Mouse (Mus musculus): ENCODE results near the gene Psme2. TPM values are rescaled to one million over a fixed set of nuclear protein-coding genes. Genes with fewer than 3 reads are reported as not detected.

The Psme2 gene
- polyA plus RNA-seq (2017; shearing (Covaris generic)) = 1,000 to 10,000 TPM in 1 of 3 experiments, 100 to 1,000 TPM in 2; 828 to 1,360 (median 869) TPM

DNA sequence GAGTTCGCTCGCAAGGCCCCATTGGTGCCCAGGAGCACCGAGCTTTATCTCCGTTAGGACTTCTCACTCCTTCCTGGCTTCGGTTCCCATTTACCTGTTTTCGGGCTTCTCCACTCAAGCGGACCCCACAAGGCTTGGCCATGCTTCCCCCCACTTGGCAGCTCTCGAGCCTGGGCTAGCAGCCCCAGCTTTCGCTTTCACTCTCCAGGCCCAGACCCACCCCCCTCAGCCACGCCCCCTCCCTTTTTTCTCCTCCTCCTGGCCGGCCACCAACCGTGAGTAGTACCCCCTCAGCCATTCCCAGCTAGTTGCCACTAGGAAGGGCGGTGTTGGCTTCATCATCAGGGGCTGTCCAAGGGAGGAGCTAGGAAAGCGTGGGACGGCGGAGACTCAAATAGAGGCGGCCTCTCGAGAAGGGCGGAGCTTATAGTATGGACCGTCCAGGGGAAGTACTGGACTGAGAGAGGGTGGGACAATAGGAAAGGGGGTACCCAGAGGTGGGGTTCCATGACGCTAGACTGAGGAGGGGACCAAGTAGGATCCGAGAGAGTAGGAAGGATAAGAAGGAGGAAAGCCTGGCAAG is at the start of gene Psme2:
TSS of gene Psme2 (minus strand) at position 366 of the 583 bp plus-strand sequence.
- ATAC-seq = peak; percentile 57

DNA sequence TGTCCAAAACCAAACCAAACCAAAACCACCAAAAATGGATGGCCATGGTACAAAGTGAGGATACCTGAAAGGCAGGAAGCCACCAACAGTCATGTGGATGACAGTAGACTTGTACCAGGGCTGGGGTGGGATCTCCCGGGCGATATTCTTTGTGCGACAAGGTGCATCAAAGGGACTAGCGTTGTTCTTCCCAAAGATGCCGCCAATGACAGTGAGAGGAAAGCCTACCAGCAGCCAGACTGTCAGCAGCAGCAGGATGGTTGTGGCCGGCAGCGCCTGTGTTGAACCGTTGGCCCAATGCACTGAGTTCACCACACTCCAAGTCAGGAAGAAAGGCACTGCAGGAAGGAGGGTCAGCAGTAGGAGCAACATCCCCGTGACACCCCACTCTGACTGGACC is 46.9 kb upstream of the Psme2 start, which contains the start of gene Gm49378:
TSS of gene Gm49378 (minus strand) at position 101 of the 400 bp plus-strand sequence.
- ATAC-seq = no peak

DNA sequence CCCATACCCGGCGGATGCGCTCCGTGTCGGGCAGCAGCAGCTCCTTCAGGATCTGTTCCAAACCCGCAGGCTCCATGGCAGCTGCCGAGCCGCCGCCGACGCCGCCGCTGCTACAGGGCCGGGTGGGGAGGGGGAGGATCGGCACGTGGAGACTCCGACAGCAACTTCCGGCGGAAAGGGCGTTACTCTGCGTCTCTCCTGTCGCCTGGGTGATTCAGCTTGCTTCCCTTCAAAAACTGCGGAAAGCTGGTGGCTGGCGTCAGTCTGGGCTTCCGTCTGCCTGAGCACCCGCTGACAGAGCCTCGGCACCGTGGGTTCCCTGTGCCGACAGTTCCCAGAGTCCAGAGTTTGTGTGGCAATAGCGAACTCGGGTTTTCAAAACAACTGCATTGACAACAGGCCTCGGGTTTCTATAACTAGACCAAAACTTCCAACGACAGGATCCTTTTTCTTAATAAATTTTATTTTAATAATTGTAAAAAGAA is 44.7 kb upstream of the Psme2 start, which contains the start of gene Ipo4:
TSS of gene Ipo4 (minus strand) at position 435 of the 485 bp plus-strand sequence.
- peak; percentile 99 for ATAC-seq

DNA sequence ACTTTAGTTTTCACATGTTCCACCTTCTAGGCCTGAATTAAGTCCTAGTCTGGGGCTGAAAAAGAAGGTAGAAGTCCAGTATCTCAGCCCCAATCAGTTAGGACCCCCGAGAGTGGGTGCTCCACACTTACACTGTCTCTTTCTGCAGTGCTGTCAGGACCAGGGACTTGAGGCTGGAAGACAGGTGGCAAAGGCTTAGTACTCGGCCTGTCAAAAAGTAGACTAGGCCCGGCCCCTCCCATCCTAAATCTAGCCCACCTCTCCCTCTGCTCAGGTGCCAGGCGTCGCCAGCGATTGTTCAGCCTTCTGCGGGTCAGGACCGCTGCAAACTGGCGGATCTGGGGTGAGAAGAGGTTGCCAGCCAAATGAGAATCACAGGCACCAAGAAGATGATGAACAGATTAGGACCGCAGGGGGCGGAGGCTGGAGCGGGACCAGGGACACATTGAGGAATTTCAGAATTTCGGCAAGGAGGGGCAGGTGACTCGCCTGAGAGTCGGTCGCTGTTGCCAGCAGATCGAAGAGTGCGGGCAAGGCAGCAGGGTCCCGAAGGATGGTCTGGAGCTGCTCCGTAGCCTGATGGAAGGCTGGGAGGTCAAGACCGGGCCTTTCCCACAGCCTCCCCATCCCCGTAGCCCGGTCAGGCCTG is 44.1 kb upstream of the Psme2 start:
- ATAC-seq = no peak

DNA sequence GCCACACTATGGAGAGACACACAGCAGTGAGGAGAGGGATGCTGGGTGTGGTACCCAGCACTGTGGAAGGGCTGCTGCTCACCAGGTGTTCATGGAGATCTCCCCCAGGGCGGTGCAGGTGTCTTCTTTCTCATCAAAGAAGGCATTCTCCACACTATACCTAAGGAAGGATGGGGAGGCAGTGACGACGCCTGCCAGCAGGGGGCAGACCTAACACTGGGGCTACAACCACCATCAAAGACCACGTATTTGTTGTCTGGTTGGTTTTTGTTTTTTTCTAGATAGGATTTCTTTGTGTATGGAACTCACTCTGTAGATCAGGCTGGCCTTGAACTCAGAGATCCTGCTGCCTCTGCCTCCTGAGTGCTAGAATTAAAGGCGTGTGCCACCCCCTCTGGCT is 38.4 kb upstream of the Psme2 start:
- peak; percentile 65 for ATAC-seq

DNA sequence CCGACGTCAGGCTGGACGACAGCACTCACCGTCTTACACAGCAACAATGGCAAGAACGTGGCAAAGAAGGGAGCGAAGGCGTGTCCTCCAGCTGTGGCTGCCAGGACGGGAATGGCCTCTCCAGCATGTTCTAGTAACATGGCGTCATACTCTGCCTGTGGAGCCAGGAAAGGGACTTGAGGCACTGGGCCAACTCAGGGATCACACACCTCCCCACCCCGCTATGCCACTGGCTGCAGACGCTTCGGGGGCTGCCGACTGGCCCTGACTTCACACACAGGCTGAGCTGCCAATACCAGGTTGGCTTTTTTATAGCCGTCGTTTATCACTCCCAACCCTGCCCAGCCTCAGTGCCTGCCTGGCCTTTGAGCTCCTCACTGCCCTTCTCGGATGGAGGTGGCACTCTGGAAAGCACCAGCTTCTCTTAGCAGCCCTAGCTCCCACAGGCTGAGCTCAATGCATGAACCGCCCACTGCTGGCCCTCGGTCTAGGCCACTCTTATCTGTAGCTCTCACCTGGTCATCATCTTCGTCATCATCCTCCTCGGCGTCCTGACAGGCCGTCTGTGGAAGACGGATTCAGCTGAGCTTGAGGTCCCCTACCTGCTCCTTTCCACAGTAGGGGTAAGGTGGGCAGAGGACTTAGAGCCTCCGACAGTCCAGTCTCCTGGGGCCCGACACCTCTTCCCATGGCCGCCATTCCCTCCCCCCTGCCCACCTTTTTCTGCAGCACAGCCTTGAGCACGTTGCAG is 37.3 kb upstream of the Psme2 start:
- no peak for ATAC-seq

DNA sequence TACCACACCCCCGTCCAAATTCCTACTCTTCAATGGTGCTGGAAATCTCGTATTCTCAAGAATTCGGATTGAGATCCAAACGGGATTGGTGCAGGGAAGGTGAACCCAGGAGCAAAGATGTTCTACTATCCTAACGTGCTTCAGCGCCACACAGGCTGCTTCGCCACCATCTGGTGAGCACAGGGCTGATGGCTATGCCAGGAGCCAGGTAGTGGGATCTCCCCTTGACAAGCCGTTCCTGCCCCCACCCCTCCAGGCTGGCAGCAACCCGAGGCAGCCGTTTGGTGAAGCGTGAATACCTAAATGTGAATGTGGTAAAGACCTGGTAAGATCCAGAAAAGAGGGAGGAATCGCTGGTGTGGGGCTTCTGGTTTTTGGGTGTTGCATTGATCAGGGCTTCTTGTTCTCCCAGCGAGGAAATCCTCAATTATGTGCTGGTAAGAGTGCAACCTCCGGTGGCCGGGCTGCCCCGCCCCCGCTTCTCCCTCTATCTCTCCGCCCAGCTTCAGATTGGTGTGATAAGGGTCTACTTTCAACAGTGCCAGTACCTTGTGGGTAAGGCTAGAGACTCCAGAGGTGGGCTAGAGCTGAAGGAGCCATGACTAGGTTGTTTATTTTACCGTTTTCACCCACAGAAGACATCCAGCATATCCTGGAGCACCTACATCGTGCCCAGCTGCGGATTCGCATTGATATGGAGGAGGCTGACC is 27.7 kb upstream of the Psme2 start:
- ATAC-seq = no peak

DNA sequence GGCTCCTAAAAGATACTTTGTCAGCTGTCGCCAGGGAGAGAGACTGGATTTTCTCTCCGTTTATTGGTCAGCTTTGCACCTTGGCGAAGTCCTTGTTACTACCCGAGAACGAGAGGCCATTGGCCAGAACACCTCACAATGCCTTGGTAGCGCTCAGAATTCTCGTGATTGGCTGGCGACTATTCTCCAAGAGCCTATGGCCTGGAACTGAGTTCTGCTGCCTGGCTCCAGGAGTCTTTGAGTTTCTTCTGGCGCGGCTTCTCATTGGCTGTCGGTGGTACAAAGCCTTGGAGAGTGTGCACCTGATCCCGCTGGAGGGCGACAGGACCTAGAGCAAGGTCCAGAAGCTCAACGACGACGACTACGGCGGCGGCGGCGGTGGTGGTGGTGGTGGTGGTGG is 26.9 kb upstream of the Psme2 start, which contains the start of gene Rec8:
TSS of gene Rec8 (plus strand) at position 216 of the 400 bp plus-strand sequence.
- ATAC-seq = peak; percentile 60

DNA sequence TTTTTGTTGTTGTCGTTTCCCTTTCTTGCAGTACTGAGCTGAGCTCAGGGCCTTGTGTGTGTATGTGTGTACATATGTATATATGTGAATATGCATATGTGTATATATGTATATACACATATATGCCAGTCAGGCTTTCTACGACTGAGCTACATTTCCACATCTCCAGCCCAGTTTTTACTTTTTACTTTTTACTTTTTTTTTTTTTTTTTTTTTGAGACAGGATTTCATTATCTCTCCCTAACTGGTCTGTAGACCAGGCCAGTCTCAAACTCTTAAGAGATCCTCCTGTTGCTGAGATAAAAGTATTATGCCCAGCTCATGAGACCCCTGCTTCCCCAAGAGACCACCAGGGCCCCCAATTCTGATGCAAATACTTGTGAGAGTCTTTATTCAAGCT is 25.9 kb upstream of the Psme2 start:
- ATAC-seq = no peak

DNA sequence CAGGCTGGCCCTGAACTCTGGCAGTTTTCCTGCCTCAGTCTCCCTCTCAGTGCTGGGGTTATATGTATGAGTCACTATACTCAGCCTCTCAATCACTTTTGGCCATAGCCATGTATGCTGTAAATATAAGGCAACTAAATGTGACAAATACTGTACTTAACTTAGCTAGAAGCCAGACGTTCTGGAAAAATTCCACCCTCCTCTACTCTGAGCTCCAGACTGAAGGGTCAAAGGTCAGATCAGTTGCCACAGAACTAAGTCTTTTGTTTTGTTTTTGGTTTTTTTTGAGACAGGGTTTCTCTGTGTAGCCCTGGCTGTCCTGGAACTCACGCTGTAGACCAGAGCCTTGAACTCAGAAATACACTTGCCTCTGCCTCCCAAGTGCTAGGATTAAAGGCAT is 25.0 kb upstream of the Psme2 start:
- no peak for ATAC-seq

DNA sequence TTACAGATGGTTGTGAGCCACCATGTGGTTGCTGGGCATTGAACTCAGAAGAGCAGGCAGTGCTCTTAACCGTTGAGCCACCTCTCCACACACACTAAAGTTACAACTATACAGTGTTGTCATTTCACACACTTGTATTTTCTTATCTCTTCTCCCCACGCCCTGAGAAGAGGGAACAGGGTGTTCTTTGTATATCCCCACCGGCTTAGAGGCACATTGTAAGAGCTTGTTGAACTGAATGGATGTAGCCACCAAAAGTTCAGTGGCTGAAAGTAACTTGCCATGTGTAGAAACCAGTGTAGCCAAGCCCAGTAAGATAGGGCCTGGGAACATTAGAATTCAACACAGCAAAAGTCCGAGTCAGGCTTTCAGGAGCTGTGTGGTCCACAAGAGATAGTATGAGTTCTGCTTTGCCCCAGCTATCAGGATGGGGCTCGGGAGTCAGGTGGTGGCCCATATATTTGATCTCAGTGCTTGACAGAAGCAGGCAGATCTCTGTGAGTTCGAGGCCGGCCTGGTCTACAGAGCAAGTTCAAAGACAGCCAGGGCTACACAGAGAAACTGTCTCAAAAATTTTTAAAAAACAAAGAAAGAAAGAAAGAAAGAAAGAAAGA is 23.8 kb upstream of the Psme2 start:
- ATAC-seq = no peak

DNA sequence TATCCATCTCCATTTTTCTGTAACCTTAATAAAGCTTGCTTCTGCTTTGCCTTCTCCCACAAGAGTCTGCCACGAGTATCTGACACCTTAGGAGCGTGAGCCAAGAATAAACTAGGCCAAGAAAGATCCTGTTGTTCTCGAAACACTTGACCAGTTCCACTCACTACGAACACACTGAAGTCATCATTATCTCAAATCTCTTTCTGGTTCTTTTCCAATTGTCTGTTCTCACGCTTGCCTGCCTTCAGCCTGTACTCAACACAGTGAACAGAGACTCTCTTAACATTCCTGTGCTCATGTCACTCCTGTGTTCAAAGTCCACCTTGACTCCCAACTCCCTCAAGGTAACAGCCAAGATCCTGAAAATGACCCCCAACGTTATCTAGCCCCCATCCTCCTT is 22.4 kb upstream of the Psme2 start:
- no peak for ATAC-seq

DNA sequence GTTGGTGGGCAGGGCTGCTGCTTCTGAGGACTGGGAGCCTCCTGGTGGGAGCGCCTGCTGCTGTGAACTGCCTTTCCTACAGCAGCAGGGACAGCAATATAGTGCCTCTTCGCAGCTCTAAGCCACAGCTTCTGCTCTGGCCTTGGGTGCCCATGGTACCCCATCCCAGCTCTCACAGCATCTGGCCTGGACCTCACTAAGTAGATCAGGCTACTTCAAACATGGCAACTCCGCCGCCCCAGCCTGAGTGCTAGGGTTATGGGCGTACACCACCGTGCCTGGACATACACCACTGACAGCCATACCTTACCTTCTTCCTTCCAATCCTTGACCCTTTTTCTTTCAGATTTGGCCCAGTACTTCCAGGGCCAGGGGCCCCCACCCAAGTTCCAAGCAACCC is 17.4 kb upstream of the Psme2 start:
- ATAC-seq = no peak

DNA sequence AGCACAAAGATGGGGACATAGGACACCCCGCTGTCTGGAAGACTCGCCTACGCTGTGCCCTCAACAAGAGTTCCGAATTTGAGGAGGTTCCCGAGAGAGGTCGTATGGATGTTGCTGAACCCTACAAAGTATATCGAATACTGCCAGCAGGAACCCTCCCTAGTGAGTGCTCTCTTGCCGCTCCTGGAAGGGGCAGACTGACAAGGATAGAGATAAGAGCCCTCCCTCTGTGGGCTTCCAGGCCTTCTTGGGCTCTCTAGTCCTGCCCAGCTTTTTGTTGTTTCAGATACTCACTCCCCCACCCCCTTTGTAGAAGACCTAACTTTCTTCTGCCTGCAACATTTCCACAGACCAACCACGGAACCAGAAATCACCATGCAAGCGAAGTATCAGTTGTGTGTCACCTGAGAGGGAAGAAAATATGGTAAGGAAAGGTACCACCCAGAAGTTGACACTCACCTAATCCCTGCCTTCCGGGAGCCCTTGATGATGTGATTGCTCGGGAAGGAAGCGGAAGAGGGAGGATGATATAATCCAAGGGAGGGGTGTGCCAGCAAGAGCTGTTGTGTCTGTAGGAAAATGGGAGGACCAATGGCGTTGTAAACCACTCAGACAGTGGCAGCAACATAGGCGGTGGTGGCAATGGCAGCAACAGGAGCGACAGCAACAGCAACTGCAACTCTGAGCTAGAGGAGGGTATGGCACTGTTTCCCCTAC is 15.0 kb upstream of the Psme2 start:
- no peak for ATAC-seq

DNA sequence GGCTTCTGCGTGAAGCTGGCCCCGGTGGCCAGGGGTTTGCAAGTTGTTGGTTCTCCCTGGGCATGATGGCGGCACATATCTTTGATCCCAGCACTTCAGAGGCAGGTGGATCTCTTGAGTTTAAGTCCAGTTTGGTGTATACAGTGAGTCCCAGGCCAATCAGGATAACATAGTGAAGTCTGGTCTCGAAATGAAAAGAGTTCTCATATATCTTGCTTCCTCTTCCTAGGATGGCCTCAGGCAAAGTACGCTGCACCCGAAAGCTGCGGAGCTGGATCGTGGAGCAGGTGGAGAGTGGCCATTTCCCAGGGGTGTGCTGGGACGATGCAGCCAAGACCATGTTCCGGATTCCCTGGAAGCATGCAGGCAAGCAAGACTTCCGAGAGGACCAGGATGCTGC is 13.9 kb upstream of the Psme2 start:
- no peak for ATAC-seq

DNA sequence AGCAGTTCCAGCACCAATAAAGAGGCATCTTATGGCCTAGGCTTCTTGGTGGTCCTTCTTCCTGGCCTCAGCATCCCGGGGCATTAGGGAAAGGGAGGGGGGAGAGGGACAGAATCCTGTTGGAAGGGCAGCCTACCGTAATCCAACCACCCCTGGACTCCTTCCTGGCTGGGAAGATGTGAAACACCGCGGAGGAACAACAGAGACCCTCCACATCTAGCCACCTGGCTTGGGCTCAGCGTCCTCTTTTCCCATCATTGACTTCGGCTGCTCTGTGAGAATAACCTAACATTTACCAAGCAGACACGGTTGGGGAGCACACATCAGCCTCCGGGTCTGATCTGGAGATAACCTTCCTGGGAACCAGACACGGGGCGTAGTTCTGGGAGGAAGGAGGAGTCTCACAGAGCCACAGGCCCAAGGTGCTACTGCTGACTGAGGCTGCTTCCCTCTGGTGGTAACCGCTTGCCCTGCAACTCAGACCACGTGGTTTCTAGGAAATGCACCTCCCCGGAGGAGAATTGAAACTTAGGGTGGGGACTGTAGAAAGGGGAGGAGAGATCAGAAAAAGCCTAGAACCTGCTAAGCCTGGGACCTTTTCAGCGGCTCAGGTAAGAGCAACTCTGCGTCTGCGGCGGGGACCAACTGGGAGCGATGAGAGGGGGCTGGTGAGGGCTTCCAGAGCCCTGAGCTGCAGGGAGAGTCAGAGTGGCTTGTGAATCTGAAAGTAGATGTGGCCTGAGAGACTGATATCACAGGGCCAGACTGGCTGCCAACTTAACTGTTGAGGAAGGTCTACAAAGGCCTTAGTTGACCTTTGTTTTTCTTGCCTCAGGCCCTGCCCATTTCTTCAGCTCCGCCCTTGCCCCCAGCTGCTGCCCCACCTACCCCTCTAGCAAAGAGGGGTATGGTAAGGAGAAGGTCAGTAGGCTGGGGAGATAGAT is 13.0 kb upstream of the Psme2 start:
- ATAC-seq = peak; percentile 97

DNA sequence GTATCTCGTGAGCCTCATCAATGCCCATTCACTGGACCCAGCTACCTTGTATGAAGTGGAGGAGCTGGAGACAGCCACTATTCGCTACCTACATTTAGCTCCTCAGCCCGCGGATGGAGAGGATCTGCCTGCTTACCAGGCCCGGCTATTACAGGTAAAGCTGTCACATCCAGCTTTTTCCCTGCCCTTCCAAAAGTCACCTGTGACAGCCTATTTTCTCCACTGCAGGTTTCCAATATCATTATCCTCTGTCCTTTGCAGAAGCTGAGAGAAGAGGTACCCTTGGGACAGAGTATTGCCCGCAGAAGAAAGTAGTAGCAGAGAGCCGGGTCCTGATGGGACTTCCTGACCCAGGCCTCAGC is 12.3 kb upstream of the Psme2 start, which contains the start of gene Irf9:
TSS of gene Irf9 (plus strand) at position 301 of the 362 bp plus-strand sequence.
- no peak for ATAC-seq

DNA sequence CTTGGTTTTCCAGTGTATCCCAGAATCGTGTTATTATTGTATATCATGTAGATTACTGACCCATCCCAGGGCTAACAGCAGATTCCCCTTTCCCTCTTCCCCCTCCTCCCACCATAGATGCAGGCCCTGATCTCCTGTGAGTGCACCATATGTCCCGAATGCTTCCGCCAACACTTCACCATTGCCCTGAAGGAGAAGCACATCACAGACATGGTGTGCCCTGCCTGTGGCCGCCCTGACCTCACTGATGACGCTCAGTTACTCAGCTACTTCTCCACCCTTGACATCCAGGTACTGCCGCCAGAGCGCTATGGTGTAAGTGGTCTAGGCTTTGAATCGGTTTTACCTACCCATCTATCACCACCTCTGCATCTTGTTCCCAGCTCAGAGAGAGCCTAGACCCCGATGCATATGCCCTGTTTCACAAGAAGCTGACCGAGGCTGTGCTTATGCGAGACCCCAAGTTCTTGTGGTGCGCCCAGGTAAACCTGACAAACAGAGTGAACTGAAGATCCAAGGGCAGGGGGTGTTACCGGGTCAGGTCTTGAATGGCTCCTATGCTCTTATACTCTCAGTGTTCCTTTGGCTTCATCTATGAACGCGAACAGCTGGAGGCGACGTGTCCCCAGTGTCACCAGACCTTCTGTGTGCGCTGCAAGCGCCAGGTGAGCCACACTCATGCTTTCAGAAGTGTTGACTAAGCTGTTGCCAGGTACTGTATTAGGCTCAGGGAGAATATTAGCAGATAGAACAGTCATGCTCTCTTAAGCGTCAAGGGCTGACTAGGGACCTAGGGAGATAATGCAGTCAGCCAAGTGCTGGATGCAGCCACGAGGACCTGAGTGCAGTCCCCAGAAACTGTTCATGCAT is 7.8 kb upstream of the Psme2 start:
- ATAC-seq = no peak

DNA sequence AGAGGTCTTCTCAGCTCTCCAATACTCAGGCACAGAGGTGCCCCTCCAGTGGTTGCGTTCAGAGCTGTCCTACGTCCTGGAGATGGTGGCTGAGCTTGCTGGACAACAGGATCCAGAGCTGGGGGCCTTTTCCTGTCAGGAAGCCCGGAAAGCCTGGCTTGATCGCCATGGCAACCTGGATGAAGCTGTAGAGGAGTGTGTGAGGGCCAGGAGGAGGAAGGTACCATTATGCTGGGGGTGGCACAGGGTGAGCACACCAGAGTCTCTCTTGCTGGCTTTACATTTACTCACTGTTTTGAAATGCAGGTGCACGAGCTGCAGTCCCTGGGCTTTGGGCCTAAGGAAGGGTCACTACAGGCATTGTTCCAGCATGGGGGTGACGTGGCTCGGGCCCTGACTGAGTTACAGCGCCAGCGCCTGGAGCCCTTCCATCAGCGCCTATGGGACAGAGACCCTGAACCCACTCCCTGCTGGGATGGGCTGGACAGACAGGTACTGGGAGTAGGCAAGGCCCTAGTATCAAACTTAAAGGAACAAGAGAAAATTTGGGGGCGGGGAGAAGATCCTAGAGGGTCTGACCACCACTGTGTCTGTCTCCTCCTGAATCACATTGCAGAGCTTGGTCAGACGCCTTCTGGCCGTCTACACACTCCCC is 5.2 kb upstream of the Psme2 start:
- no peak for ATAC-seq

Measured in inflammation-experienced regulatory T-cells, adult 6 months (primary cell).